Mouse (Mus musculus) c-Kit-positive CD71-negative TER-119-negative erythroid progenitor cells, embryonic 14.5 days (primary cell): ENCODE results near the gene Clec4a2.
"Not testable (repeated sequence)": the region's sequence is repeated elsewhere in the genome, so short reads cannot be mapped to it uniquely, and the experiment has no call there.

Experiments used
- DNase-seq: peaks from one replicate; pipeline ENCODE4 v3.0.0-alpha.2; 2013; ENCODE audit warnings: low read depth

Clec4a2 gene

GRCm38 (mm10) chr6:123106128-123106527, at the start of gene Clec4a2:
Gene Clec4a2, plus strand, starts transcription at chr6:123106428.
- not testable (repeated sequence) for DNase-seq

- DNase-seq, result peak; percentile 10
Measured at GRCm38 (mm10) chr6:123095125-123095843, 10.9 kb upstream of the Clec4a2 start.

- peak; percentile 44 for DNase-seq
Measured at GRCm38 (mm10) chr6:123123195-123123594, 17.0 kb downstream of the Clec4a2 start.

GRCm38 (mm10) chr6:123127173-123127572, 20.9 kb downstream of the Clec4a2 start:
- DNase-seq, result no peak

- DNase-seq, result not testable (repeated sequence)
Measured at GRCm38 (mm10) chr6:123137766-123138526, 31.7 kb downstream of the Clec4a2 start.

GRCm38 (mm10) chr6:123170106-123170505, 63.9 kb downstream of the Clec4a2 start:
- no peak for DNase-seq

- no peak for DNase-seq
Measured at GRCm38 (mm10) chr6:123171040-123171439, 64.8 kb downstream of the Clec4a2 start.

GRCm38 (mm10) chr6:123172593-123172992, 66.4 kb downstream of the Clec4a2 start, which contains the start of gene Clec4b2:
Gene Clec4b2, plus strand, starts transcription at chr6:123172893.
- no peak for DNase-seq

GRCm38 (mm10) chr6:123175549-123175948, 69.3 kb downstream of the Clec4a2 start:
- no peak for DNase-seq

- DNase-seq, result not testable (repeated sequence)
Measured at GRCm38 (mm10) chr6:123184862-123185261, 78.6 kb downstream of the Clec4a2 start.
